Mouse (Mus musculus) brain, embryonic 14.5 days (tissue): ENCODE data around the gene Cks2. TPM values are rescaled to one million over a fixed set of nuclear protein-coding genes. Genes with fewer than 3 reads are reported as not detected.

ENCODE experiments used
- DNase-seq: peaks from one replicate; pipeline ENCODE4 v3.0.0-alpha.2; 2011; ENCODE audit warnings: low read depth
- CTCF ChIP-seq: fragments of 200-500 bp; IDR thresholded peaks from 2 replicates; pipeline ENCODE4 v1.5.1; 2012; ENCODE audit warnings: inconsistent platforms, mild to moderate bottlenecking, moderate library complexity, borderline replicate concordance; ENCODE audit not compliant: insufficient read depth, insufficient read length; ENCODE audit errors: extremely low read depth
- POLR2A ChIP-seq: fragments of 200-500 bp; IDR thresholded peaks from 2 replicates; pipeline ENCODE4 v1.6.1; 2012; ENCODE audit warnings: mild to moderate bottlenecking, inconsistent platforms, borderline replicate concordance; ENCODE audit not compliant: poor library complexity, insufficient read depth, insufficient read length, severe bottlenecking; ENCODE audit errors: extremely low read depth
- polyA plus RNA-seq: library from polyadenylated mRNA; depleted of rRNA; stranded (reverse); fragments of >200 nt; gene quantifications from 2 replicates; pipeline ENCODE4 v1.2.3, GENCODE M21; 2012; rRNA removed

The Cks2 gene
- polyA plus RNA-seq, 1 experiment, result 47.5 TPM

DNA sequence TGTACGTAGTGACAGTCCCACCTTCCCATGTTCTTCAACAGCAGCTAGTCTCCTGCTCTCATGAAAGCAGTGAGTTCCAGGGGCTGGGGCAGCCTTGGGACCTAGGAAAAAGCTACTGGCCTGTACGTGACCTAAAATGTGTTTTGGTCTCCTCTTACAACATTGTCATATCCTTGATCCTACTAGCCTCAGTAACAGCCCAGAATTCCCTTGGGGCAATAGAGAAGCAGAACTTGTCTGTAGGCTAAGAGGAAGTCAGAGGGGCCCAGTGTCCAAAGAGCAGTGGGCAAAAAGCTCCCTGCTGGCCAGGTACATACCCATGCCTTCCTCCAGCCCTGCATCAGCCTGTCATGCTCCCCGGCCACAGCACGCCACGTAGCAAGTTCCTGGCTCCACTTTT lies 41.9 kb downstream of the Cks2 start:
- DNase-seq, result no peak
- no peak for TF ChIP-seq POLR2A
- TF ChIP-seq CTCF, result no peak

DNA sequence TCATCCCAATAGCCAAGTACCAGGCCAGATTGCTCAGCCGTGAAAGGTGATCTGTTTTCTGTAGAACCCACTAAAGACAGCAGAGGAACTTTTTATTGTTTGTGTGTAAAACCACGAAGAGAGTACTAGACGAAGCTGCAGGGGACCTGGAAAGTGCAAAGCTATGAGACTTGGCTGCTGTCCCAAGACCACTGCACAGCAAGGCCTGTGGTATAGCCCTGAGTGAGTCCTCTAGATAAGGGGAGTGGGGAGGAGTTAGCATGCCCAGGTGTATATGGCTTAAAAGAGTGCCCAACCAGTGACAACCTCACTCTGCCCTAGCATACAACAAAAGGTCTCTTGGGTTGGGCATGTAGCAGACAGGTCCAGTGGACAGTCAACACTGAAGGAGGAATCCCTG lies 43.7 kb downstream of the Cks2 start:
- DNase-seq, result no peak
- TF ChIP-seq POLR2A, result no peak
- TF ChIP-seq CTCF, result no peak

DNA sequence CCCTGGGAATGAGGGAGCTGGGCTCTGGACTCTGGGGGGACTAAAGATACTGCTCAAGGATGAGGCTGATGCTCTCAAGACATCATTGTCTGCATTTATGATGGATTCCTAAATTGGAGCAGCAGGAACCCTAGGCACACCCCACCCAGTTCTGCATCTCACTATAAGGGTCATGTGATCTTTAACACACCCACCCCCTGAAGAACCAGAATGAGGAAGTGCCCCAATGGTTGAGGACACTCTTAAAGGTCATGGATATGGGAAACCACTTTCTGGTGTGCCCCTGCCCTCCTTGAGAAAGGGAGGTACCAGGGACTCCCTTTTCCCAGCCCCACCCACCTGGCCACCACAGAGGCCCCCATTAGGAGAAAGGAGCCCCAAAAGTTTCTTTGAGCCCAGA lies 51.4 kb downstream of the Cks2 start:
- no peak for DNase-seq
- TF ChIP-seq CTCF (no peak), POLR2A (no peak)

DNA sequence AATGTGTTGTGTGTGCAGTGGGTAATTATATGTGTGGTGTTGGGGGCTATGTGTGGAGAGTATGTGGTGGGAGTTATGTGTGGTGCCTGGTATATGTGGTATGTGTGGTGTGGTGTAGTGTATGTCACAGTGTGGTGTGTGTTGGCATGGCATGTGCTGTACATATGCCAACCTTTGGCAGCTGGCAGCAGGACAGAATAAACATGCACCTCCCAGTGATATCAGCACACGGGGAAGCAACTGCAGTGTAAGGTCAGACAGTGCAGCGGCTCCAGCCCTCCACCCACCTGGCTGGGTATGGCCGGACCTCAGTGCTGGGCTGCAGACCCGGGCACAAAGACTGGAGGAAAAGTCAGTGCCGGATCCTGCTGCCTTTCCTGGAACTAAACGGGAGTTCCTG lies 52.4 kb downstream of the Cks2 start:
- TF ChIP-seq CTCF, result no peak
- TF ChIP-seq POLR2A, result no peak
- no peak for DNase-seq

DNA sequence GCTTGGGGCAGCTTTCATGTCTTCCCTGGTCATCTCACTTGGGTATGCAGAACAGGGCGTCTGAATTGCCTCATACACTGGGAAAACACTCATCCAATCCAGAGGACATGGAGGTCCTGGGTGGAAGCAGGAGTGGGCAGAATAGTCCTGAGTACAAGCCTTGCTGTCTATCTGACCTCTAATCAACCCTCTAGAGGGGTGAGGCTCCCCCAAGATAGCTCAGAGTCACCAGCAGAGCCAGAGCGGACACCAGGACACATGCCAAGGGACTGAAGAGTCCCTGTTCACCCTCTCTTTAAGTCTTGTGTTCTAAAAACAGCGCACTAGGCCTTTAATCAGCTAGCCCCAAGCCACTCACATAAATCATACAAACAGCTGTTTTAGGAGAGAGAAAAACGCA lies 52.9 kb downstream of the Cks2 start:
- DNase-seq, result no peak
- no peak for TF ChIP-seq POLR2A
- no peak for TF ChIP-seq CTCF

DNA sequence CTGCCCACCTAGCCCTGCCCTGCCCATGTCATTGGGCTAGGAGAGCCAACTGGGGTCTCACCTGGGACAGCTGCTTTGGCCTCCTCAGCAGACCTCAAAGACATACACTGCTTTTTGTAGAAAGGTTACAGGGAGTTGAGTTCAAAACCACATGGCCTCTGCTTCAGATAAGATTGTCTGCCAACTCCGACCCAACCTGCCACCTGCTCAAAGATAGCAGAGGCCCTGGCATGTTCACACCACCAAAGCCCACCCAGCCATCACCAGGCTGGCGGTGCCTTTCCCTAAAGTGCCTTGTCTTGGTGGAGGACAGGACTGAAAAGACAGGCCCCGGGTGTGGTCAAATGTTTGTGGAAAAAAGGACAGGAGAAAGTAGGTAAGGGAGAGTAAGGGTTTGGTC lies 53.3 kb downstream of the Cks2 start:
- no peak for DNase-seq

More for the DNA sequence above, 53.3 kb downstream of the Cks2 start:
- TF ChIP-seq POLR2A (no peak), CTCF (no peak)

Other genes with a start within 250 kb of the Cks2 start
- gene S1pr3, start 236.6 kb upstream of the Cks2 start, polyA plus RNA-seq, result 8.2 and 12.8 TPM in 2 replicates
- gene Shc3, start 75.8 kb upstream of the Cks2 start, polyA plus RNA-seq, result 13.9 and 17.4 TPM in 2 replicates
- 25.9 and 32.0 TPM in 2 replicates for gene Secisbp2, start 6.5 kb downstream of the Cks2 start, polyA plus RNA-seq
- gene Sema4d, start 148.5 kb downstream of the Cks2 start, polyA plus RNA-seq, result 20.4 and 25.6 TPM in 2 replicates
- 78.9 and 148 TPM in 2 replicates for gene Gadd45g, start 201.4 kb downstream of the Cks2 start, polyA plus RNA-seq